Mouse (Mus musculus) midbrain, embryonic 10.5 days (tissue): Measurements from ENCODE around the gene Inmt. TPM values are rescaled to one million over a fixed set of nuclear protein-coding genes. Genes with fewer than 3 reads are reported as not detected.

Experiments used
- DNase-seq: peaks from one replicate; pipeline ENCODE4 v3.0.0-alpha.2; 2017; ENCODE audit warnings: low spot score
- H3K27ac ChIP-seq: fragments of 300-500 bp; sonication (generic); replicated peaks from 2 replicates; pipeline ENCODE4 v1.5.1; 2016; ENCODE audit warnings: mild to moderate bottlenecking
- H3K27me3 ChIP-seq: fragments of 300-500 bp; sonication (generic); 2 replicates; pipeline ENCODE4 v1.6.1; 2016; ENCODE audit warnings: low read depth, mild to moderate bottlenecking; ENCODE audit not compliant: poor library complexity, severe bottlenecking
- H3K36me3 ChIP-seq: fragments of 300-500 bp; sonication (generic); 2 replicates; pipeline ENCODE4 v1.6.1; 2016; ENCODE audit warnings: mild to moderate bottlenecking, moderate library complexity
- H3K4me1 ChIP-seq: fragments of 300-500 bp; sonication (generic); 2 replicates; pipeline ENCODE4 v1.6.1; 2016
- H3K4me3 ChIP-seq: fragments of 300-500 bp; sonication (generic); 2 replicates; pipeline ENCODE4 v1.5.1; 2016; ENCODE audit warnings: mild to moderate bottlenecking, moderate library complexity
- H3K9me3 ChIP-seq: fragments of 300-500 bp; sonication (generic); replicated peaks from 2 replicates; pipeline ENCODE4 v1.6.1; 2016; ENCODE audit warnings: mild to moderate bottlenecking
- WGBS: fragments of 180-500 bp; shearing (Covaris S2); methylation state at CpG from one replicate; pipeline ENCODE4 v1.1.7; 2016; 5-methylcytosine and 5-hydroxymethylcytosine counted together
- polyA plus RNA-seq: library from polyadenylated mRNA; unstranded; fragments of >200 nt; fragmentation: Nextera tagmentation; extraction: Ambion mirVana; gene quantifications from 2 replicates; pipeline ENCODE4 v1.2.1, GENCODE M21; 2016

The Inmt gene
- 0.62 and 2.0 TPM in 2 replicates for polyA plus RNA-seq

GRCm38 (mm10) chr6:55174741-55175181 is at the start of gene Inmt:
Gene Inmt (minus strand): TSS chr6:55175043.
- Histone ChIP-seq H3K27ac (no peak within 1 kb of the TSS), H3K4me3 (no peak within 1 kb of the TSS), H3K36me3 (no peaks in the 10 kb centered on the region), H3K27me3 (peaks cover 58% of the 10 kb centered on the region), H3K4me1 (peaks cover 41% of the 10 kb centered on the region), H3K9me3 (no peaks in the 10 kb centered on the region)
- WGBS, result 82% methylated on average over 1 of the region's 1 CpGs
- DNase-seq, result no peak

GRCm38 (mm10) chr6:55223986-55224385 is 49.1 kb upstream of the Inmt start:
- H3K9me3 ChIP-seq, result no peaks in the 10 kb centered on the region
- peaks cover 66% of the 10 kb centered on the region for H3K36me3 ChIP-seq
- WGBS, result 92% methylated on average over 8 of the region's 8 CpGs
- H3K4me1 ChIP-seq, result no peaks in the 10 kb centered on the region
- no peak for DNase-seq
- H3K27ac ChIP-seq, result no peak overlapping the region
- no peaks in the 10 kb centered on the region for H3K27me3 ChIP-seq
- no peak overlapping the region for H3K4me3 ChIP-seq

GRCm38 (mm10) chr6:55218232-55218631 is 43.4 kb upstream of the Inmt start:
- DNase-seq, result no peak
- Histone ChIP-seq H3K27ac (no peak overlapping the region), H3K27me3 (no peaks in the 10 kb centered on the region), H3K36me3 (peaks cover 87% of the 10 kb centered on the region), H3K4me3 (no peak overlapping the region), H3K4me1 (no peaks in the 10 kb centered on the region), H3K9me3 (no peaks in the 10 kb centered on the region)
- 93% methylated on average over 9 of the region's 9 CpGs for WGBS

- no peaks in the 10 kb centered on the region for H3K4me1 ChIP-seq
- no peaks in the 10 kb centered on the region for H3K9me3 ChIP-seq
- no peaks in the 10 kb centered on the region for H3K27me3 ChIP-seq
- H3K4me3 ChIP-seq, result no peak overlapping the region
- peaks cover 72% of the 10 kb centered on the region for H3K36me3 ChIP-seq
- no peak overlapping the region for H3K27ac ChIP-seq
- WGBS, result 80% methylated on average over 3 of the region's 3 CpGs
- no peak for DNase-seq
These were observed 39.7 kb upstream of the Inmt start for GRCm38 (mm10) chr6:55214541-55214940.

GRCm38 (mm10) chr6:55210423-55211365 is 35.9 kb upstream of the Inmt start:
- H3K4me1 ChIP-seq, result peaks cover 3% of the 10 kb centered on the region; the same call in 1 of the 2 replicates
- H3K27me3 ChIP-seq, result no peaks in the 10 kb centered on the region
- no peak overlapping the region for H3K4me3 ChIP-seq
- H3K36me3 ChIP-seq, result peaks cover 36% of the 10 kb centered on the region
- no peak for DNase-seq
- WGBS, result 81% methylated on average over 15 of the region's 15 CpGs
- no peaks in the 10 kb centered on the region for H3K9me3 ChIP-seq
- H3K27ac ChIP-seq, result peak overlapping the region; percentile 33; the same call in 1 of the 2 replicates

GRCm38 (mm10) chr6:55207786-55208185 is 32.9 kb upstream of the Inmt start:
- no peak overlapping the region for H3K27ac ChIP-seq
- WGBS, result 82% methylated on average over 8 of the region's 8 CpGs

GRCm38 (mm10) chr6:55203931-55204330 is 29.1 kb upstream of the Inmt start:
- H3K27me3 ChIP-seq, result no peaks in the 10 kb centered on the region
- H3K4me1 ChIP-seq, result peaks cover 35% of the 10 kb centered on the region
- DNase-seq, result no peak
- no peaks in the 10 kb centered on the region for H3K9me3 ChIP-seq
- peak overlapping the region; percentile 55 for H3K4me3 ChIP-seq
- peak overlapping the region; percentile 94 for H3K27ac ChIP-seq
- WGBS, result 80% methylated on average over 3 of the region's 3 CpGs
- H3K36me3 ChIP-seq, result no peaks in the 10 kb centered on the region; the same call in 1 of the 2 replicates

More at GRCm38 (mm10) chr6:55207786-55208185, 32.9 kb upstream of the Inmt start:
- no peak overlapping the region for H3K4me3 ChIP-seq
- peaks cover 32% of the 10 kb centered on the region for H3K4me1 ChIP-seq
- no peak for DNase-seq
- peaks cover 18% of the 10 kb centered on the region for H3K36me3 ChIP-seq
- H3K27me3 ChIP-seq, result no peaks in the 10 kb centered on the region
- no peaks in the 10 kb centered on the region for H3K9me3 ChIP-seq

- peak within 1 kb of the TSS; percentile 55 for H3K4me3 ChIP-seq
- WGBS, result 4% methylated on average over 33 of the region's 33 CpGs
- peaks cover 35% of the 10 kb centered on the region for H3K4me1 ChIP-seq
- peak within 1 kb of the TSS; percentile 94 for H3K27ac ChIP-seq
- H3K27me3 ChIP-seq, result no peaks in the 10 kb centered on the region
- DNase-seq, result peak; percentile 96
- H3K9me3 ChIP-seq, result no peaks in the 10 kb centered on the region
- no peaks in the 10 kb centered on the region for H3K36me3 ChIP-seq
These were observed 28.4 kb upstream of the Inmt start, which contains the start of gene Mindy4 for GRCm38 (mm10) chr6:55202913-55203910. Gene Mindy4 (plus strand): TSS chr6:55203383.

- Histone ChIP-seq H3K27ac (no peak overlapping the region), H3K27me3 (no peaks in the 10 kb centered on the region), H3K4me3 (no peak overlapping the region), H3K9me3 (no peaks in the 10 kb centered on the region), H3K36me3 (no peaks in the 10 kb centered on the region), H3K4me1 (peaks cover 16% of the 10 kb centered on the region)
- 93% methylated on average over 3 of the region's 3 CpGs for WGBS
- DNase-seq, result no peak
These were observed 24.2 kb upstream of the Inmt start for GRCm38 (mm10) chr6:55199047-55199446.

GRCm38 (mm10) chr6:55193171-55193570 is 18.3 kb upstream of the Inmt start:
- Histone ChIP-seq H3K9me3 (no peaks in the 10 kb centered on the region), H3K4me3 (no peak overlapping the region), H3K27me3 (no peaks in the 10 kb centered on the region), H3K36me3 (no peaks in the 10 kb centered on the region), H3K27ac (no peak overlapping the region), H3K4me1 (no peaks in the 10 kb centered on the region)
- DNase-seq, result no peak
- 93% methylated on average over 3 of the region's 3 CpGs for WGBS

GRCm38 (mm10) chr6:55191537-55191936 is 16.7 kb upstream of the Inmt start:
- no peaks in the 10 kb centered on the region for H3K4me1 ChIP-seq
- no peak overlapping the region for H3K4me3 ChIP-seq
- no peaks in the 10 kb centered on the region for H3K36me3 ChIP-seq
- H3K9me3 ChIP-seq, result peaks cover 5% of the 10 kb centered on the region; the same call in 1 of the 2 replicates
- WGBS, result 72% methylated on average over 4 of the region's 4 CpGs
- no peak overlapping the region for H3K27ac ChIP-seq
- H3K27me3 ChIP-seq, result no peaks in the 10 kb centered on the region
- DNase-seq, result no peak

- no peaks in the 10 kb centered on the region for H3K27me3 ChIP-seq
- no peak overlapping the region for H3K27ac ChIP-seq
- H3K36me3 ChIP-seq, result no peaks in the 10 kb centered on the region
- H3K4me1 ChIP-seq, result no peaks in the 10 kb centered on the region
- no peak for DNase-seq
- peaks cover 5% of the 10 kb centered on the region; the same call in 1 of the 2 replicates for H3K9me3 ChIP-seq
- no peak overlapping the region for H3K4me3 ChIP-seq
These were observed 14.6 kb upstream of the Inmt start for GRCm38 (mm10) chr6:55189406-55189805.
